Mouse (Mus musculus) CH12.LX (cell line): ENCODE measurements at regions not wholly inside any gene's neighbourhood (a gene's known extent, or its start where the extent isn't known, plus 50 kb on each side); places are given as distances from the start of the nearest gene placed in this dataset.

Source experiments
- CTCF ChIP-seq, 2 experiments: IDR thresholded peaks in 1 of 2; conservative IDR thresholded peaks in 1 of 2; 2 replicates each; pipeline ENCODE4 v1.5.1; 2011 to 2012; ENCODE audit warnings: low read depth in 2 of 2, low read length in 2 of 2, improper control_type of control experiment in 1 of 2, inconsistent platforms in 1 of 2, mild to moderate bottlenecking in 1 of 2, moderate library complexity in 1 of 2
- ELF1 ChIP-seq: IDR thresholded peaks from 2 replicates; pipeline ENCODE4 v1.6.1; 2014; ENCODE audit warnings: low read depth, mild to moderate bottlenecking, inconsistent platforms, low read length, improper control_type of control experiment
- EP300 ChIP-seq: IDR thresholded peaks from 2 replicates; pipeline ENCODE4 v1.6.1; 2011; ENCODE audit warnings: low read length, improper control_type of control experiment
- GABPA ChIP-seq: IDR thresholded peaks from 2 replicates; pipeline ENCODE4 v1.6.1; 2012; ENCODE audit warnings: low read depth, low read length, improper control_type of control experiment, inconsistent platforms; ENCODE audit not compliant: insufficient replicate concordance
- JUN ChIP-seq: IDR thresholded peaks from 2 replicates; pipeline ENCODE4 v1.6.1; 2011; ENCODE audit warnings: low read depth, mild to moderate bottlenecking, low read length, improper control_type of control experiment, moderate library complexity; ENCODE audit not compliant: insufficient read depth
- JUND ChIP-seq: conservative IDR thresholded peaks from 2 replicates; pipeline ENCODE4 v1.6.1; 2011; ENCODE audit warnings: low read depth, low read length, improper control_type of control experiment
- MAZ ChIP-seq: IDR thresholded peaks from 2 replicates; pipeline ENCODE4 v1.6.1; 2012; ENCODE audit warnings: low read depth, mild to moderate bottlenecking, inconsistent platforms, low read length, improper control_type of control experiment, moderate library complexity
- POLR2A ChIP-seq: IDR thresholded peaks from 2 replicates; pipeline ENCODE4 v1.6.1; 2011; ENCODE audit warnings: low read depth, mild to moderate bottlenecking, improper control_type of control experiment, low read length
- UBTF ChIP-seq: IDR thresholded peaks from 2 replicates; pipeline ENCODE4 v1.6.1; 2012; ENCODE audit warnings: low read depth, mild to moderate bottlenecking, inconsistent platforms, low read length, improper control_type of control experiment, moderate library complexity
- ZKSCAN1 ChIP-seq: IDR thresholded peaks from 2 replicates; pipeline ENCODE4 v1.6.1; 2012; ENCODE audit warnings: low read depth, inconsistent platforms, low read length, improper control_type of control experiment, borderline replicate concordance

- TF ChIP-seq ZKSCAN1 (no peak), UBTF (no peak), MAZ (no peak), EP300 (0 out of 2 replicates have a peak, but pooled peaks have one; percentile 32), ELF1 (no peak), JUN (no peak), POLR2A (no peak), GABPA (no peak), CTCF (conservative IDR thresholded peaks at IDR 0.05 in 1 of 2, IDR thresholded peaks at IDR 0.05 in 1 of 2; ENCODE audit: low read depth in 2 of 2, low read length in 2 of 2) (no peak), JUND (no peak)
Observed at GRCm38 (mm10) chr6:39259129-39259528, 52.5 kb upstream of the Kdm7a start.
